Mouse (Mus musculus): Measurements from ENCODE around the gene Nfic. TPM values are rescaled to one million over a fixed set of nuclear protein-coding genes. Genes with fewer than 3 reads are reported as not detected.

The Nfic gene
- polyA plus RNA-seq, 1 experiment from 2014 or later, result 139 TPM

DNA sequence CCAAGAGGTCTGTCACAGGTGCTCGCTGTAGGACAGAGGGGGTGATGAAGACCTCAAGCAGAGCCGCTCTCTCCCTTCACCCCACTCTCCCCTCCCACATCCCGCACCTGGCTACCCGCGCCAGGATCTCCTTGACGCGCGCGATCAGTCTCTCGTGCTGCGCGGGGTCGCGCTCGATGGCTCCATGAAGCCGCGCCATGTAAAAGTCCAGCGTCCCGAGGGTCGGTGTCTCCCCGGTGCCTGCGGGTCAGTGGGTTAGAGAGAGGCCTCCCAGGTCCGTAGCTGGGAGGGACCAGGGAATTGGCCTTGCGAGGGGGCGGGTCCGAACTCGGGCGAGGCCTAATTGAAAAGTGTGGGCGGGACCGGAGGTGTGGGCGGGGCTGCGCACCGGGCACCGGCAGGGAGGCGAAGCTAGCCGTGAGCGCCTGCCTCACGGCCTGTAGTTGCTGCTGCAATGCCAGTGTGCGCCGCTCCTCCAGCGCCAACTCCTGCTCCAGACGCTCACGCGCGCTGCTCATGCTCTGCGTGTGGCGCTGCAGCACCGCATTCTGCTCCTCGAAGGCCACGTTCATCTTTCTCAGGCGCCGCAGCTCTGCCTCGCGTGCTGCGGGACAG, 108.9 kb downstream of the Nfic start:
- Histone ChIP-seq H3K4me3 (replicated peaks) (peak overlapping the region; percentile 24), H3K4me2 (replicated peaks) (peak overlapping the region; percentile 41), H3K9ac (no peak overlapping the region), H3K9me3 (replicated peaks) (no peaks in the 10 kb centered on the region), H3K36me3 (peaks cover 13% of the 10 kb centered on the region), H3K27me3 (peaks cover 33% of the 10 kb centered on the region), H3K27ac (replicated peaks) (0 out of 2 replicates have a peak overlapping the region, but pooled peaks have one; percentile 23), H3K4me1 (peaks cover 47% of the 10 kb centered on the region)
- 14% methylated on average over 55 of the region's 55 CpGs for WGBS
- no peak for ATAC-seq (ENCODE audit: insufficient number of reproducible peaks, low FRiP score, low TSS enrichment, low read depth)

Small RNA genes lying within 50 kb of the gene (microRNA-seq; reads per million reads assigned to microRNA genes)
- gene Gm25595 (ENCODE audit: borderline number of aligned reads) (not detected), gene Mir1191b (ENCODE audit: borderline number of aligned reads) (0.52 reads per million), gene Mir6913 (ENCODE audit: borderline number of aligned reads) (not detected)

Other genes with a start within 250 kb of the Nfic start
- gene Atcay, start 224.8 kb downstream of the Nfic start, polyA plus RNA-seq (2015; fragmentation: Nextera tagmentation; extraction: Ambion mirVana), result 0.47 and 0.69 TPM in 2 replicates
- gene Zfr2, start 222.5 kb downstream of the Nfic start, polyA plus RNA-seq (2015; fragmentation: Nextera tagmentation; extraction: Ambion mirVana), result 13.7 and 16.0 TPM in 2 replicates
- gene Matk, start 202.7 kb downstream of the Nfic start, polyA plus RNA-seq (2015; fragmentation: Nextera tagmentation; extraction: Ambion mirVana), result 7.1 and 9.1 TPM in 2 replicates
- 199 and 203 TPM in 2 replicates for gene Mrpl54, start 188.7 kb downstream of the Nfic start, polyA plus RNA-seq (2015; fragmentation: Nextera tagmentation; extraction: Ambion mirVana)
- 70.9 and 77.4 TPM in 2 replicates for gene Apba3, start 188.7 kb downstream of the Nfic start, polyA plus RNA-seq (2015; fragmentation: Nextera tagmentation; extraction: Ambion mirVana)
- 15.1 and 22.6 TPM in 2 replicates for gene Tjp3, start 164.1 kb downstream of the Nfic start, polyA plus RNA-seq (2015; fragmentation: Nextera tagmentation; extraction: Ambion mirVana)
- 51.1 and 53.8 TPM in 2 replicates for gene Pip5k1c, start 162.7 kb downstream of the Nfic start, polyA plus RNA-seq (2015; fragmentation: Nextera tagmentation; extraction: Ambion mirVana)
- gene Cactin, start 134.5 kb downstream of the Nfic start, polyA plus RNA-seq (2015; fragmentation: Nextera tagmentation; extraction: Ambion mirVana), result 41.4 and 44.0 TPM in 2 replicates
- 13.2 and 14.2 TPM in 2 replicates for gene Tbxa2r, start 126.9 kb downstream of the Nfic start, polyA plus RNA-seq (2015; fragmentation: Nextera tagmentation; extraction: Ambion mirVana)
- 0.29 and 0.35 TPM in 2 replicates for gene Gipc3, start 112.4 kb downstream of the Nfic start, polyA plus RNA-seq (2015; fragmentation: Nextera tagmentation; extraction: Ambion mirVana)
- gene Hmg20b, start 105.2 kb downstream of the Nfic start, polyA plus RNA-seq (2015; fragmentation: Nextera tagmentation; extraction: Ambion mirVana), result 94.7 and 96.1 TPM in 2 replicates
- 15.8 and 16.2 TPM in 2 replicates for gene Mfsd12, start 98.1 kb downstream of the Nfic start, polyA plus RNA-seq (2015; fragmentation: Nextera tagmentation; extraction: Ambion mirVana)
- gene 4930404N11Rik, start 89.8 kb downstream of the Nfic start, polyA plus RNA-seq (2015; fragmentation: Nextera tagmentation; extraction: Ambion mirVana), result 0.73 and 1.3 TPM in 2 replicates
- gene Fzr1, start 77.1 kb downstream of the Nfic start, polyA plus RNA-seq (2015; fragmentation: Nextera tagmentation; extraction: Ambion mirVana), result 98.8 and 102 TPM in 2 replicates
- 83.1 and 85.2 TPM in 2 replicates for gene Dohh, start 71.2 kb downstream of the Nfic start, polyA plus RNA-seq (2015; fragmentation: Nextera tagmentation; extraction: Ambion mirVana)
- 3.1 and 3.2 TPM in 2 replicates for gene Gm48551, start 71.2 kb downstream of the Nfic start, polyA plus RNA-seq (2015; fragmentation: Nextera tagmentation; extraction: Ambion mirVana)
- 1.6 and 2.9 TPM in 2 replicates for gene Gm48552, start 66.6 kb downstream of the Nfic start, polyA plus RNA-seq (2015; fragmentation: Nextera tagmentation; extraction: Ambion mirVana)
- 5.0 and 8.3 TPM in 2 replicates for gene Smim24, start 62.6 kb downstream of the Nfic start, polyA plus RNA-seq (2015; fragmentation: Nextera tagmentation; extraction: Ambion mirVana)
- 1.4 and 1.6 TPM in 2 replicates for gene Celf5, start 27.1 kb upstream of the Nfic start, polyA plus RNA-seq (2015; fragmentation: Nextera tagmentation; extraction: Ambion mirVana)
- gene Ncln, start 40.8 kb upstream of the Nfic start, polyA plus RNA-seq (2015; fragmentation: Nextera tagmentation; extraction: Ambion mirVana), result 81.9 and 89.1 TPM in 2 replicates
- gene S1pr4, start 44.5 kb upstream of the Nfic start, polyA plus RNA-seq (2015; fragmentation: Nextera tagmentation; extraction: Ambion mirVana), result 0.77 and 1.1 TPM in 2 replicates
- 4.9 and 6.4 TPM in 2 replicates for gene Gna15, start 68.6 kb upstream of the Nfic start, polyA plus RNA-seq (2015; fragmentation: Nextera tagmentation; extraction: Ambion mirVana)
- 89.1 and 89.2 TPM in 2 replicates for gene Gna11, start 89.6 kb upstream of the Nfic start, polyA plus RNA-seq (2015; fragmentation: Nextera tagmentation; extraction: Ambion mirVana)
- gene Aes, start 103.9 kb upstream of the Nfic start, polyA plus RNA-seq (2015; fragmentation: Nextera tagmentation; extraction: Ambion mirVana), result 642 and 649 TPM in 2 replicates
- gene Tle2, start 118.9 kb upstream of the Nfic start, polyA plus RNA-seq (2015; fragmentation: Nextera tagmentation; extraction: Ambion mirVana), result 63.1 and 73.7 TPM in 2 replicates
- 16.4 and 19.6 TPM in 2 replicates for gene Tle6, start 145.4 kb upstream of the Nfic start, polyA plus RNA-seq (2015; fragmentation: Nextera tagmentation; extraction: Ambion mirVana)
- gene BC025920, start 150.6 kb upstream of the Nfic start, polyA plus RNA-seq (2015; fragmentation: Nextera tagmentation; extraction: Ambion mirVana), result 0.84 and 1.3 TPM in 2 replicates
- 40.5 and 41.0 TPM in 2 replicates for gene Sirt6, start 172.2 kb upstream of the Nfic start, polyA plus RNA-seq (2015; fragmentation: Nextera tagmentation; extraction: Ambion mirVana)
- 14.5 and 15.0 TPM in 2 replicates for gene Ankrd24, start 172.9 kb upstream of the Nfic start, polyA plus RNA-seq (2015; fragmentation: Nextera tagmentation; extraction: Ambion mirVana)
- 4.2 and 4.5 TPM in 2 replicates for gene Gm10778, start 193.4 kb upstream of the Nfic start, polyA plus RNA-seq (2015; fragmentation: Nextera tagmentation; extraction: Ambion mirVana)
- 13.1 and 13.7 TPM in 2 replicates for gene Zfp433, start 249.2 kb upstream of the Nfic start, polyA plus RNA-seq (2015; fragmentation: Nextera tagmentation; extraction: Ambion mirVana)

Data from embryonic facial prominence, embryonic 15.5 days (tissue).